Comparison of ENCODE assay signal across 9 mouse cellular contexts in genomic region chr13:24518887-24519286, GRCm38 (mm10).
DNase-seq lines count a peak whose midpoint lies in the region; ATAC-seq lines count a peak whose summit lies in the region.
"Had no signal": no experiment of that assay in that cellular context is flagged by ENCODE, and none has a peak within 500 bp of the region (broad histone marks: within the 10 kb centered on the region; RNA-seq: fewer than 3 reads in every experiment).

No protein-coding gene starts in this region.

- WGBS in kidney, embryonic 16.5 days, result 41% methylated on average over 6 of the region's 6 CpGs

- no peak overlapping the region for H3K9ac ChIP-seq in kidney, embryonic 16.5 days (replicated peaks; ENCODE audit: low read length)
- H3K9ac ChIP-seq: liver, embryonic 13.5 days had no signal

- no peaks in the 10 kb centered on the region for H3K4me1 ChIP-seq in kidney, embryonic 16.5 days (ENCODE audit: insufficient read depth, low read length)

- H3K9me3 ChIP-seq in kidney, embryonic 16.5 days (ENCODE audit: low read length), result no peaks in the 10 kb centered on the region
- H3K9me3 ChIP-seq: liver, embryonic 13.5 days had no signal

- no peak overlapping the region for H3K4me2 ChIP-seq in kidney, embryonic 16.5 days (replicated peaks; ENCODE audit: low read depth, low read length)
- H3K4me2 ChIP-seq: liver, embryonic 13.5 days had no signal

- no peak for ATAC-seq in kidney, embryonic 16.5 days (ENCODE audit: low FRiP score, low TSS enrichment)
- ATAC-seq in activated CD4-positive, CD25-positive, alpha-beta regulatory T cell, adult 4 months, result peak; percentile 22
- ATAC-seq in erythroblast, adult 5-6 weeks (replicated peaks; ENCODE audit: low FRiP score, poor library complexity, severe bottlenecking), result peak; percentile 75
- ATAC-seq in neutrophil, adult 5-6 weeks (ENCODE audit: extremely low read depth, insufficient number of reproducible peaks, low FRiP score, poor library complexity, severe bottlenecking), result peak; percentile 49; the same call in 1 of the 2 replicates

- H3K27ac ChIP-seq in kidney, embryonic 16.5 days (ENCODE audit: low read length), result no peak overlapping the region
- H3K27ac ChIP-seq: liver, embryonic 13.5 days had no signal

- H3K27me3 ChIP-seq in kidney, embryonic 16.5 days (ENCODE audit: insufficient read depth, low read length), result no peaks in the 10 kb centered on the region
- H3K27me3 ChIP-seq: liver, embryonic 13.5 days had no signal

- H3K4me3 ChIP-seq in kidney, embryonic 16.5 days (ENCODE audit: low read length), result no peak overlapping the region
- H3K4me3 ChIP-seq: liver, embryonic 13.5 days had no signal

- no peaks in the 10 kb centered on the region for H3K36me3 ChIP-seq in kidney, embryonic 16.5 days (ENCODE audit: insufficient read depth, low read length)
- H3K36me3 ChIP-seq: liver, embryonic 13.5 days had no signal

- peak; percentile 25 for DNase-seq in kidney, adult 11 months
- DNase-seq in CD4-positive helper T cell, adult 2 months (ENCODE audit: low read depth, low spot score), result peak; percentile 74
- DNase-seq in kidney, postnatal 25 days, result peak; percentile 59 to 70
- no peak for DNase-seq in left cerebral cortex, adult 8-10 months (ENCODE audit: low spot score in 2 of 2)
- DNase-seq: liver, embryonic 13.5 days had no signal

Comparison
In these comparisons a context has a peak if more than half of its experiments do, and no peak if none do; other contexts are left out.
1. DNase-seq: peak in kidney, adult 11 months (single experiment), CD4-positive helper T cell, adult 2 months (single experiment) and kidney, postnatal 25 days (2 of 2); none in left cerebral cortex, adult 8-10 months (0 of 2).